Mouse (Mus musculus) cerebellum, adult 2 months (tissue): Measurements from ENCODE around the gene Tspan1.

ENCODE experiments used
- CTCF ChIP-seq: fragments of 200-500 bp; IDR thresholded peaks from 2 replicates; pipeline ENCODE4 v1.5.1; 2011; ENCODE audit warnings: low read depth, mild to moderate bottlenecking, control low read depth, low read length, moderate library complexity, borderline replicate concordance; ENCODE audit not compliant: insufficient read depth
- POLR2A ChIP-seq: fragments of 200-500 bp; IDR thresholded peaks from 2 replicates; pipeline ENCODE4 v1.6.1; 2011; ENCODE audit warnings: low read length, control low read depth, borderline replicate concordance; ENCODE audit not compliant: insufficient read depth

GRCm38 (mm10) chr4:116141736-116142135, 25.7 kb downstream of the Tspan1 start:
- TF ChIP-seq POLR2A: no peak
- no peak for TF ChIP-seq CTCF
